Mouse (Mus musculus): ENCODE data around the gene Ctsf. TPM values are rescaled to one million over a fixed set of nuclear protein-coding genes. Genes with fewer than 3 reads are reported as not detected.

The Ctsf gene
- polyA plus RNA-seq, 1 experiment from 2014 or later: 73.6 TPM

GRCm38 (mm10) chr19:4896780-4897520, 42.0 kb downstream of the Ctsf start:
- Histone ChIP-seq H3K9me3 (ENCODE audit: control insufficient read depth, low read length) (no peaks in the 10 kb centered on the region), H3K4me2 (ENCODE audit: low read length) (no peak overlapping the region), H3K4me1 (replicated peaks; ENCODE audit: control insufficient read depth, insufficient read depth, low read length) (no peaks in the 10 kb centered on the region), H3K27ac (ENCODE audit: low read length) (no peak overlapping the region), H3K27me3 (replicated peaks; ENCODE audit: control insufficient read depth, insufficient read depth, low read length) (no peaks in the 10 kb centered on the region), H3K4me3 (replicated peaks; ENCODE audit: low read length) (no peak overlapping the region), H3K36me3 (ENCODE audit: control insufficient read depth, insufficient read depth) (peaks cover 3% of the 10 kb centered on the region; the same call in 1 of the 2 replicates), H3K9ac (replicated peaks; ENCODE audit: low read depth, low read length) (no peak overlapping the region)
- 55% methylated on average over 21 of the region's 21 CpGs for WGBS
- ATAC-seq: no peak

- Histone ChIP-seq H3K27me3 (replicated peaks; ENCODE audit: control insufficient read depth, insufficient read depth, low read length) (no peaks in the 10 kb centered on the region), H3K9me3 (ENCODE audit: control insufficient read depth, low read length) (no peaks in the 10 kb centered on the region), H3K4me3 (replicated peaks; ENCODE audit: low read length) (no peak overlapping the region), H3K4me2 (ENCODE audit: low read length) (no peak overlapping the region), H3K4me1 (replicated peaks; ENCODE audit: control insufficient read depth, insufficient read depth, low read length) (no peaks in the 10 kb centered on the region), H3K9ac (replicated peaks; ENCODE audit: low read depth, low read length) (no peak overlapping the region), H3K27ac (ENCODE audit: low read length) (no peak overlapping the region), H3K36me3 (ENCODE audit: control insufficient read depth, insufficient read depth) (peaks cover 7% of the 10 kb centered on the region; the same call in 1 of the 2 replicates)
- WGBS: 89% methylated on average over 9 of the region's 9 CpGs
- no peak for ATAC-seq
Observed at GRCm38 (mm10) chr19:4898972-4899371, 44.0 kb downstream of the Ctsf start.

- Histone ChIP-seq H3K9ac (replicated peaks; ENCODE audit: low read depth, low read length) (no peak overlapping the region), H3K4me3 (replicated peaks; ENCODE audit: low read length) (no peak overlapping the region), H3K4me1 (replicated peaks; ENCODE audit: control insufficient read depth, insufficient read depth, low read length) (no peaks in the 10 kb centered on the region), H3K36me3 (ENCODE audit: control insufficient read depth, insufficient read depth) (peaks cover 7% of the 10 kb centered on the region; the same call in 1 of the 2 replicates), H3K9me3 (ENCODE audit: control insufficient read depth, low read length) (no peaks in the 10 kb centered on the region), H3K4me2 (ENCODE audit: low read length) (no peak overlapping the region), H3K27ac (ENCODE audit: low read length) (no peak overlapping the region), H3K27me3 (replicated peaks; ENCODE audit: control insufficient read depth, insufficient read depth, low read length) (no peaks in the 10 kb centered on the region)
- WGBS: 90% methylated on average over 3 of the region's 3 CpGs
- ATAC-seq: no peak
Observed at GRCm38 (mm10) chr19:4899888-4900287, 45.0 kb downstream of the Ctsf start.

- peak within 1 kb of the TSS; percentile 83 for H3K27ac ChIP-seq (ENCODE audit: low read length)
- H3K36me3 ChIP-seq (ENCODE audit: control insufficient read depth, insufficient read depth): peaks cover 15% of the 10 kb centered on the region
- peak within 1 kb of the TSS; percentile 84 for H3K4me3 ChIP-seq (replicated peaks; ENCODE audit: low read length)
- peak within 1 kb of the TSS; percentile 79 for H3K9ac ChIP-seq (replicated peaks; ENCODE audit: low read depth, low read length)
- no peaks in the 10 kb centered on the region for H3K27me3 ChIP-seq (replicated peaks; ENCODE audit: control insufficient read depth, insufficient read depth, low read length)
- 8% methylated on average over 31 of the region's 31 CpGs for WGBS
- ATAC-seq: peak; percentile 80
- H3K9me3 ChIP-seq (ENCODE audit: control insufficient read depth, low read length): no peaks in the 10 kb centered on the region
- H3K4me1 ChIP-seq (replicated peaks; ENCODE audit: control insufficient read depth, insufficient read depth, low read length): peaks cover 12% of the 10 kb centered on the region
- peak within 1 kb of the TSS; percentile 81 for H3K4me2 ChIP-seq (ENCODE audit: low read length)
Observed at GRCm38 (mm10) chr19:4905979-4906794, 51.3 kb downstream of the Ctsf start, which contains the start of gene Bbs1. Gene Bbs1 (minus strand): TSS chr19:4906628.

- 79% methylated on average over 4 of the region's 4 CpGs for WGBS
- no peak overlapping the region for H3K4me2 ChIP-seq (ENCODE audit: low read length)
- H3K27ac ChIP-seq (ENCODE audit: low read length): no peak overlapping the region
- no peaks in the 10 kb centered on the region for H3K27me3 ChIP-seq (replicated peaks; ENCODE audit: control insufficient read depth, insufficient read depth, low read length)
- no peak overlapping the region for H3K4me3 ChIP-seq (replicated peaks; ENCODE audit: low read length)
- H3K9ac ChIP-seq (replicated peaks; ENCODE audit: low read depth, low read length): no peak overlapping the region
- H3K4me1 ChIP-seq (replicated peaks; ENCODE audit: control insufficient read depth, insufficient read depth, low read length): peaks cover 12% of the 10 kb centered on the region
- ATAC-seq: no peak
- H3K9me3 ChIP-seq (ENCODE audit: control insufficient read depth, low read length): no peaks in the 10 kb centered on the region
- peaks cover 16% of the 10 kb centered on the region for H3K36me3 ChIP-seq (ENCODE audit: control insufficient read depth, insufficient read depth)
Observed at GRCm38 (mm10) chr19:4908107-4908506, 53.2 kb downstream of the Ctsf start.

GRCm38 (mm10) chr19:4909376-4909775, 54.4 kb downstream of the Ctsf start:
- H3K9me3 ChIP-seq (ENCODE audit: control insufficient read depth, low read length): no peaks in the 10 kb centered on the region
- H3K27ac ChIP-seq (ENCODE audit: low read length): no peak overlapping the region
- whole genome bisulfite sequencing: 93% methylated on average over 7 of the region's 7 CpGs
- H3K4me2 ChIP-seq (ENCODE audit: low read length): no peak overlapping the region
- ATAC-seq: no peak
- H3K9ac ChIP-seq (replicated peaks; ENCODE audit: low read depth, low read length): no peak overlapping the region
- no peaks in the 10 kb centered on the region for H3K27me3 ChIP-seq (replicated peaks; ENCODE audit: control insufficient read depth, insufficient read depth, low read length)
- peaks cover 12% of the 10 kb centered on the region for H3K4me1 ChIP-seq (replicated peaks; ENCODE audit: control insufficient read depth, insufficient read depth, low read length)
- H3K36me3 ChIP-seq (ENCODE audit: control insufficient read depth, insufficient read depth): peaks cover 26% of the 10 kb centered on the region
- H3K4me3 ChIP-seq (replicated peaks; ENCODE audit: low read length): no peak overlapping the region

Other genes starting within 250 kb of the Ctsf start
- 8.9 and 9.2 TPM in 2 replicates for gene Lrfn4, start 239.5 kb upstream of the Ctsf start, polyA plus RNA-seq (2015; fragmentation: Nextera tagmentation; extraction: Ambion mirVana)
- gene Rce1, start 229.5 kb upstream of the Ctsf start, polyA plus RNA-seq (2015; fragmentation: Nextera tagmentation; extraction: Ambion mirVana): 53.8 and 59.0 TPM in 2 replicates
- 6.4 and 8.9 TPM in 2 replicates for gene Gm960, start 156.5 kb upstream of the Ctsf start, polyA plus RNA-seq (2015; fragmentation: Nextera tagmentation; extraction: Ambion mirVana)
- 37.1 and 40.3 TPM in 2 replicates for gene Sptbn2, start 144.0 kb upstream of the Ctsf start, polyA plus RNA-seq (2015; fragmentation: Nextera tagmentation; extraction: Ambion mirVana)
- 189 and 196 TPM in 2 replicates for gene Rbm4b, start 98.6 kb upstream of the Ctsf start, polyA plus RNA-seq (2015; fragmentation: Nextera tagmentation; extraction: Ambion mirVana)
- gene Rbm4, start 61.2 kb upstream of the Ctsf start, polyA plus RNA-seq (2015; fragmentation: Nextera tagmentation; extraction: Ambion mirVana): 98.5 and 110 TPM in 2 replicates
- gene Gm21992, start 43.5 kb upstream of the Ctsf start, polyA plus RNA-seq (2015; fragmentation: Nextera tagmentation; extraction: Ambion mirVana): 29.8 and 32.7 TPM in 2 replicates
- 86.0 and 91.1 TPM in 2 replicates for gene Rbm14, start 43.5 kb upstream of the Ctsf start, polyA plus RNA-seq (2015; fragmentation: Nextera tagmentation; extraction: Ambion mirVana)
- 34.7 and 38.6 TPM in 2 replicates for gene Ccs, start 15.8 kb upstream of the Ctsf start, polyA plus RNA-seq (2015; fragmentation: Nextera tagmentation; extraction: Ambion mirVana)
- gene Ccdc87, start 15.8 kb upstream of the Ctsf start, polyA plus RNA-seq (2015; fragmentation: Nextera tagmentation; extraction: Ambion mirVana): 0.61 and 0.62 TPM in 2 replicates
- 0.86 and 0.94 TPM in 2 replicates for gene Actn3, start 22.8 kb downstream of the Ctsf start, polyA plus RNA-seq (2015; fragmentation: Nextera tagmentation; extraction: Ambion mirVana)
- gene Zdhhc24, start 23.5 kb downstream of the Ctsf start, polyA plus RNA-seq (2015; fragmentation: Nextera tagmentation; extraction: Ambion mirVana): 22.8 and 26.8 TPM in 2 replicates
- gene Bbs1, start 51.5 kb downstream of the Ctsf start, polyA plus RNA-seq (2015; fragmentation: Nextera tagmentation; extraction: Ambion mirVana): 8.5 and 10.1 TPM in 2 replicates
- gene Dpp3, start 73.2 kb downstream of the Ctsf start, polyA plus RNA-seq (2015; fragmentation: Nextera tagmentation; extraction: Ambion mirVana): 95.9 and 106 TPM in 2 replicates
- gene Peli3, start 88.0 kb downstream of the Ctsf start, polyA plus RNA-seq (2015; fragmentation: Nextera tagmentation; extraction: Ambion mirVana): 12.0 and 16.5 TPM in 2 replicates
- gene Mrpl11, start 107.0 kb downstream of the Ctsf start, polyA plus RNA-seq (2015; fragmentation: Nextera tagmentation; extraction: Ambion mirVana): 106 and 116 TPM in 2 replicates
- 0.21 and 0.71 TPM in 2 replicates for gene Npas4, start 135.2 kb downstream of the Ctsf start, polyA plus RNA-seq (2015; fragmentation: Nextera tagmentation; extraction: Ambion mirVana)
- 11.2 and 13.4 TPM in 2 replicates for gene Slc29a2, start 168.7 kb downstream of the Ctsf start, polyA plus RNA-seq (2015; fragmentation: Nextera tagmentation; extraction: Ambion mirVana)
- 58.2 and 62.5 TPM in 2 replicates for gene B4gat1, start 183.7 kb downstream of the Ctsf start, polyA plus RNA-seq (2015; fragmentation: Nextera tagmentation; extraction: Ambion mirVana)
- gene AC124502.3, start 183.8 kb downstream of the Ctsf start, polyA plus RNA-seq (2015; fragmentation: Nextera tagmentation; extraction: Ambion mirVana): 2.1 and 2.9 TPM in 2 replicates
- gene Brms1, start 186.2 kb downstream of the Ctsf start, polyA plus RNA-seq (2015; fragmentation: Nextera tagmentation; extraction: Ambion mirVana): 50.2 and 51.2 TPM in 2 replicates
- 1.3 and 1.9 TPM in 2 replicates for gene Rin1, start 195.4 kb downstream of the Ctsf start, polyA plus RNA-seq (2015; fragmentation: Nextera tagmentation; extraction: Ambion mirVana)
- gene Cd248, start 212.9 kb downstream of the Ctsf start, polyA plus RNA-seq (2015; fragmentation: Nextera tagmentation; extraction: Ambion mirVana): 11.9 and 14.3 TPM in 2 replicates
- gene Tmem151a, start 230.4 kb downstream of the Ctsf start, polyA plus RNA-seq (2015; fragmentation: Nextera tagmentation; extraction: Ambion mirVana): 8.0 and 15.8 TPM in 2 replicates
- 54.0 and 56.0 TPM in 2 replicates for gene Yif1a, start 233.4 kb downstream of the Ctsf start, polyA plus RNA-seq (2015; fragmentation: Nextera tagmentation; extraction: Ambion mirVana)
- 297 and 347 TPM in 2 replicates for gene Cnih2, start 243.4 kb downstream of the Ctsf start, polyA plus RNA-seq (2015; fragmentation: Nextera tagmentation; extraction: Ambion mirVana)

Measured in forebrain, embryonic 16.5 days (tissue).